Mouse (Mus musculus): ENCODE data around the gene Padi2. TPM values are rescaled to one million over a fixed set of nuclear protein-coding genes. Genes with fewer than 3 reads are reported as not detected.

The Padi2 gene
- 18.4 TPM for polyA plus RNA-seq (2017; shearing (Covaris generic))

GRCm38 (mm10) chr4:140906076-140906826 lies at the start of gene Padi2:
Padi2 (plus strand) TSS chr4:140906344.

GRCm38 (mm10) chr4:140960781-140961466 lies 54.8 kb downstream of the Padi2 start, which contains the start of gene Sdhb:
Sdhb (plus strand) TSS chr4:140961203.

GRCm38 (mm10) chr4:140986711-140987395 lies 80.7 kb downstream of the Padi2 start, which contains the start of gene Atp13a2:
Atp13a2 (plus strand) TSS chr4:140986873.

Other genes with a start within 250 kb of the Padi2 start
- gene Arhgef10l, start 240.3 kb upstream of the Padi2 start, polyA plus RNA-seq (2017; shearing (Covaris generic)) = 0.24 TPM
- gene Rcc2, start 205.8 kb upstream of the Padi2 start, polyA plus RNA-seq (2017; shearing (Covaris generic)) = 8.1 TPM
- not detected for gene Padi6, start 163.7 kb upstream of the Padi2 start, polyA plus RNA-seq (2017; shearing (Covaris generic))
- gene Padi4, start 132.1 kb upstream of the Padi2 start, polyA plus RNA-seq (2017; shearing (Covaris generic)) = 2.1 TPM
- not detected for gene Padi3, start 95.7 kb upstream of the Padi2 start, polyA plus RNA-seq (2017; shearing (Covaris generic))
- 0.28 TPM for gene Padi1, start 60.6 kb upstream of the Padi2 start, polyA plus RNA-seq (2017; shearing (Covaris generic))
- 302 TPM for gene Sdhb, start 54.9 kb downstream of the Padi2 start, polyA plus RNA-seq (2017; shearing (Covaris generic))
- 12.8 TPM for gene Atp13a2, start 80.5 kb downstream of the Padi2 start, polyA plus RNA-seq (2017; shearing (Covaris generic))
- not detected for gene Mfap2, start 104.1 kb downstream of the Padi2 start, polyA plus RNA-seq (2017; shearing (Covaris generic))
- gene Crocc, start 154.2 kb downstream of the Padi2 start, polyA plus RNA-seq (2017; shearing (Covaris generic)) = 0.65 TPM
- 169 TPM for gene Necap2, start 172.0 kb downstream of the Padi2 start, polyA plus RNA-seq (2017; shearing (Covaris generic))
- gene Spata21, start 182.0 kb downstream of the Padi2 start, polyA plus RNA-seq (2017; shearing (Covaris generic)) = not detected
- gene Szrd1, start 233.4 kb downstream of the Padi2 start, polyA plus RNA-seq (2017; shearing (Covaris generic)) = 70.2 TPM
- 21.2 TPM for gene Fbxo42, start 241.6 kb downstream of the Padi2 start, polyA plus RNA-seq (2017; shearing (Covaris generic))